Mouse (Mus musculus): ENCODE results near the gene Vamp5. TPM values are rescaled to one million over a fixed set of nuclear protein-coding genes. Genes with fewer than 3 reads are reported as not detected.

Gene Vamp5
- polyA plus RNA-seq, 1 experiment from 2014 or later = 50.1 TPM

GRCm38 (mm10) chr6:72345074-72345567 lies 35.1 kb downstream of the Vamp5 start, which contains the start of gene Usp39:
Gene Usp39, minus strand, starts transcription at chr6:72345184.
- Histone ChIP-seq H3K4me3 (replicated peaks; ENCODE audit: low read depth, low read length) (peak within 1 kb of the TSS; percentile 88), H3K9me3 (replicated peaks; ENCODE audit: low read length) (no peaks in the 10 kb centered on the region), H3K9ac (ENCODE audit: low read depth, low read length) (peak within 1 kb of the TSS; percentile 86), H3K36me3 (ENCODE audit: insufficient read depth, low read length) (peaks cover 2% of the 10 kb centered on the region; the same call in 1 of the 2 replicates), H3K4me1 (replicated peaks; ENCODE audit: insufficient read depth, low read length) (peaks cover 15% of the 10 kb centered on the region), H3K27me3 (ENCODE audit: insufficient read depth, low read length) (no peaks in the 10 kb centered on the region), H3K4me2 (ENCODE audit: low read length) (peak within 1 kb of the TSS; percentile 82), H3K27ac (peak within 1 kb of the TSS; percentile 71)
- ATAC-seq (replicated peaks; ENCODE audit: low FRiP score, low read depth) (peak; percentile 77), DNase-seq (ENCODE audit: low spot score) (peak; percentile 97)
- WGBS = under 1% methylated on average over 30 of the region's 30 CpGs
- TF ChIP-seq CTCF (IDR thresholded peaks at IDR 0.05; ENCODE audit: low read depth) = peak; percentile 12; the same call in 1 of the 2 replicates

- ATAC-seq (replicated peaks; ENCODE audit: low FRiP score, low read depth) (peak; percentile 22), DNase-seq (ENCODE audit: low spot score) (no peak)
- under 1% methylated on average over 34 of the region's 42 CpGs for WGBS
- TF ChIP-seq CTCF (IDR thresholded peaks at IDR 0.05; ENCODE audit: low read depth) = no peak
- Histone ChIP-seq H3K27me3 (ENCODE audit: insufficient read depth, low read length) (no peaks in the 10 kb centered on the region), H3K4me2 (ENCODE audit: low read length) (peak overlapping the region; percentile 82), H3K9ac (ENCODE audit: low read depth, low read length) (peak overlapping the region; percentile 86), H3K4me1 (replicated peaks; ENCODE audit: insufficient read depth, low read length) (peaks cover 15% of the 10 kb centered on the region), H3K9me3 (replicated peaks; ENCODE audit: low read length) (no peaks in the 10 kb centered on the region), H3K27ac (peak overlapping the region; percentile 71; the same call in 1 of the 2 replicates), H3K36me3 (ENCODE audit: insufficient read depth, low read length) (no peaks in the 10 kb centered on the region; the same call in 1 of the 2 replicates), H3K4me3 (replicated peaks; ENCODE audit: low read depth, low read length) (peak overlapping the region; percentile 88)
Observed at GRCm38 (mm10) chr6:72344396-72345073, 35.7 kb downstream of the Vamp5 start.

- Histone ChIP-seq H3K9me3 (replicated peaks; ENCODE audit: low read length) (no peaks in the 10 kb centered on the region), H3K9ac (ENCODE audit: low read depth, low read length) (no peak overlapping the region), H3K4me1 (replicated peaks; ENCODE audit: insufficient read depth, low read length) (peaks cover 7% of the 10 kb centered on the region; the same call in 1 of the 2 replicates), H3K36me3 (ENCODE audit: insufficient read depth, low read length) (peaks cover 18% of the 10 kb centered on the region), H3K4me3 (replicated peaks; ENCODE audit: low read depth, low read length) (no peak overlapping the region), H3K27me3 (ENCODE audit: insufficient read depth, low read length) (no peaks in the 10 kb centered on the region), H3K4me2 (ENCODE audit: low read length) (no peak overlapping the region), H3K27ac (no peak overlapping the region; the same call in 1 of the 2 replicates)
- no peak for ATAC-seq (replicated peaks; ENCODE audit: low FRiP score, low read depth)
- no peak for TF ChIP-seq CTCF (IDR thresholded peaks at IDR 0.05; ENCODE audit: low read depth)
- 49% methylated on average over 2 of the region's 2 CpGs for WGBS
- no peak for DNase-seq (ENCODE audit: low spot score)
Observed at GRCm38 (mm10) chr6:72340481-72340880, 39.8 kb downstream of the Vamp5 start.

- no peaks in the 10 kb centered on the region for H3K9me3 ChIP-seq (replicated peaks; ENCODE audit: low read length)
- DNase-seq (ENCODE audit: low spot score) = no peak
- WGBS = 59% methylated on average over 5 of the region's 5 CpGs
- H3K27me3 ChIP-seq (ENCODE audit: insufficient read depth, low read length) = no peaks in the 10 kb centered on the region
- H3K27ac ChIP-seq = no peak overlapping the region
- ATAC-seq (replicated peaks; ENCODE audit: low FRiP score, low read depth) = no peak
- H3K9ac ChIP-seq (ENCODE audit: low read depth, low read length) = no peak overlapping the region
- no peaks in the 10 kb centered on the region for H3K4me1 ChIP-seq (replicated peaks; ENCODE audit: insufficient read depth, low read length)
- no peak for TF ChIP-seq CTCF (IDR thresholded peaks at IDR 0.05; ENCODE audit: low read depth)
- no peak overlapping the region for H3K4me3 ChIP-seq (replicated peaks; ENCODE audit: low read depth, low read length)
- H3K36me3 ChIP-seq (ENCODE audit: insufficient read depth, low read length) = peaks cover 49% of the 10 kb centered on the region
- H3K4me2 ChIP-seq (ENCODE audit: low read length) = no peak overlapping the region
Observed at GRCm38 (mm10) chr6:72333111-72333510, 47.2 kb downstream of the Vamp5 start.

- Histone ChIP-seq H3K4me3 (replicated peaks; ENCODE audit: low read depth, low read length) (no peak overlapping the region), H3K9me3 (replicated peaks; ENCODE audit: low read length) (no peaks in the 10 kb centered on the region), H3K36me3 (ENCODE audit: insufficient read depth, low read length) (peaks cover 48% of the 10 kb centered on the region), H3K9ac (ENCODE audit: low read depth, low read length) (no peak overlapping the region), H3K27me3 (ENCODE audit: insufficient read depth, low read length) (no peaks in the 10 kb centered on the region), H3K27ac (no peak overlapping the region), H3K4me2 (ENCODE audit: low read length) (no peak overlapping the region), H3K4me1 (replicated peaks; ENCODE audit: insufficient read depth, low read length) (no peaks in the 10 kb centered on the region)
- no peak for ATAC-seq (replicated peaks; ENCODE audit: low FRiP score, low read depth)
- 96% methylated on average over 4 of the region's 4 CpGs for WGBS
- DNase-seq (ENCODE audit: low spot score) = no peak
- no peak for TF ChIP-seq CTCF (IDR thresholded peaks at IDR 0.05; ENCODE audit: low read depth)
Observed at GRCm38 (mm10) chr6:72330133-72330532, 50.1 kb downstream of the Vamp5 start.

- Histone ChIP-seq H3K4me1 (replicated peaks; ENCODE audit: insufficient read depth, low read length) (no peaks in the 10 kb centered on the region), H3K36me3 (ENCODE audit: insufficient read depth, low read length) (peaks cover 45% of the 10 kb centered on the region), H3K9ac (ENCODE audit: low read depth, low read length) (no peak overlapping the region), H3K4me2 (ENCODE audit: low read length) (no peak overlapping the region), H3K9me3 (replicated peaks; ENCODE audit: low read length) (no peaks in the 10 kb centered on the region), H3K27ac (no peak overlapping the region), H3K27me3 (ENCODE audit: insufficient read depth, low read length) (no peaks in the 10 kb centered on the region), H3K4me3 (replicated peaks; ENCODE audit: low read depth, low read length) (no peak overlapping the region)
- WGBS = 92% methylated on average over 5 of the region's 5 CpGs
- no peak for ATAC-seq (replicated peaks; ENCODE audit: low FRiP score, low read depth)
- no peak for DNase-seq (ENCODE audit: low spot score)
- no peak for TF ChIP-seq CTCF (IDR thresholded peaks at IDR 0.05; ENCODE audit: low read depth)
Observed at GRCm38 (mm10) chr6:72329019-72329418, 51.2 kb downstream of the Vamp5 start.
